Mouse (Mus musculus) cortical plate, adult 2 months (tissue): ENCODE results near the gene 9530077C05Rik.

ENCODE experiments used
- CTCF ChIP-seq: fragments of 200-500 bp; IDR thresholded peaks from 2 replicates; pipeline ENCODE4 v1.5.1; 2011; ENCODE audit warnings: mild to moderate bottlenecking, control low read depth, low read length; ENCODE audit not compliant: insufficient read depth; ENCODE audit errors: extremely low read depth
- POLR2A ChIP-seq: fragments of 200-500 bp; IDR thresholded peaks from 2 replicates; pipeline ENCODE4 v1.6.1; 2011; ENCODE audit warnings: mild to moderate bottlenecking, low read length, control low read depth; ENCODE audit not compliant: insufficient read depth; ENCODE audit errors: extremely low read depth

DNA sequence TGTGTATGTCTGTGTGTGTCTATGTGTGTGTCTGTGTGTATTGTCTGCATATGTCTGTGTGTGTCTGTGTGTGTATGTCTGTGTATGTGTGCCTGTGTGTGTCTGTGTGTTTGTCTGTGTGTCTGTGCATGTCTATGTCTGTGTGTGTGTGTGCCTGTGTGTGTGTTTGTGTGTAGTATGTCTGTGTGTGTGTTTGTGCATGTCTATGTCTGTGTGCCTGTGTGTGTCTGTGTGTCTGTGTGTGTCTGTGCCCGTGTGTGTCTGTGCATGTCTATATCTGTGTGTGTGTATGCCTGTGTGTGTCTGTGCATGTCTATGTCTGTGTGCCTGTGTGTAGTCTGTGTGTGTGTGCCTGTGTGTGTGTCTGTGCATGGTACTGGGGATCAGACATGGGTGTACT is 33.8 kb downstream of the 9530077C05Rik start:
- TF ChIP-seq CTCF, result no peak
- TF ChIP-seq POLR2A, result no peak
